Mouse (Mus musculus) liver, embryonic 13.5 days (tissue): ENCODE data around the gene Exd1. TPM values are rescaled to one million over a fixed set of nuclear protein-coding genes. Genes with fewer than 3 reads are reported as not detected.
A peak's percentile ranks its signal among the peaks of the same experiment; 100 is the strongest.

Experiments
- ATAC-seq: fragments of 200-750 bp; cut with Nextera tagmentation; 2 replicates; pipeline ENCODE4 v1.8.0; 2017; ENCODE audit warnings: low read depth, mild to moderate bottlenecking, moderate number of reproducible peaks, moderate library complexity
- DNase-seq: peaks from one replicate; pipeline ENCODE4 v3.0.0; 2022
- H3K27ac ChIP-seq: fragments of 300-500 bp; sonication (generic); 2 replicates; pipeline ENCODE4 v1.5.1; 2015; ENCODE audit warnings: moderate library complexity, mild to moderate bottlenecking, inconsistent platforms
- H3K27me3 ChIP-seq: fragments of 300-500 bp; sonication (generic); 2 replicates; pipeline ENCODE4 v1.6.1; 2015; ENCODE audit warnings: mild to moderate bottlenecking, inconsistent platforms
- H3K36me3 ChIP-seq: fragments of 300-500 bp; sonication (generic); 2 replicates; pipeline ENCODE4 v1.6.1; 2015; ENCODE audit warnings: mild to moderate bottlenecking, inconsistent platforms
- H3K4me1 ChIP-seq: fragments of 300-500 bp; sonication (generic); replicated peaks from 2 replicates; pipeline ENCODE4 v1.6.1; 2015; ENCODE audit warnings: inconsistent platforms
- H3K4me2 ChIP-seq: fragments of 300-500 bp; sonication (generic); 2 replicates; pipeline ENCODE4 v1.6.1; 2015; ENCODE audit warnings: inconsistent platforms, mild to moderate bottlenecking, moderate library complexity
- H3K4me3 ChIP-seq: fragments of 300-500 bp; sonication (generic); replicated peaks from 2 replicates; pipeline ENCODE4 v1.5.1; 2015; ENCODE audit warnings: mild to moderate bottlenecking, inconsistent platforms
- H3K9ac ChIP-seq: fragments of 300-500 bp; sonication (generic); 2 replicates; pipeline ENCODE4 v1.6.1; 2015; ENCODE audit warnings: mild to moderate bottlenecking, inconsistent platforms
- H3K9me3 ChIP-seq: fragments of 300-500 bp; sonication (generic); replicated peaks from 2 replicates; pipeline ENCODE4 v1.6.1; 2016; ENCODE audit warnings: inconsistent platforms
- WGBS: fragments of 180-500 bp; shearing (Covaris S2); methylation state at CpG from one replicate; pipeline ENCODE4 v1.1.7; 2015; ENCODE audit not compliant: insufficient replicate concordance; 5-methylcytosine and 5-hydroxymethylcytosine counted together
- polyA plus RNA-seq: library from polyadenylated mRNA; unstranded; fragments of >200 nt; fragmentation: Nextera tagmentation; extraction: Ambion mirVana; gene quantifications from 2 replicates; pipeline ENCODE4 v1.2.1, GENCODE M21; 2015

The Exd1 gene
- polyA plus RNA-seq, 1 experiment from 2014 or later = 0.38 TPM

DNA sequence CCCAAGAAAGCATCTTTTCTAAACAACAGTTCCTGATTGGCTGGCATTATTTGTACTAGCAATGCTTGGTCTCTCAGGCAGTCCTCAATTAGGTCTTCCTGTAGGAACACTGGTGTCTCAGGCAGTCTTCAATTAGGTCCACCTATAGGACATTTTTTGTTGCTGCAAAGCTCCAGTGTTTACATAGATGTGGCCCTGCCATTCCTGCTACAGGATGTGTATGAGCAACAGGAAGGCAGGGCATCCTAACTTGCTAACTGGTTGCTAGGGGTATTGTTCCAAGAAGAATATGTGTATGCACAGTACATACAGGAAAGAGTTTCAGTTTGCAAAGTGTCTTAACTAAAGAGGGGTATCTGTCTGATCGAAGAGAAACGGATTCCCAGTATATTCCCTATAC, 51.3 kb downstream of the Exd1 start:
- Histone ChIP-seq H3K36me3 (no peaks in the 10 kb centered on the region), H3K27me3 (no peaks in the 10 kb centered on the region), H3K9me3 (no peaks in the 10 kb centered on the region), H3K4me3 (no peak overlapping the region), H3K9ac (no peak overlapping the region), H3K4me2 (no peak overlapping the region), H3K4me1 (no peaks in the 10 kb centered on the region), H3K27ac (no peak overlapping the region)
- DNase-seq = no peak
- 89% methylated on average over 2 of the region's 2 CpGs for WGBS
- ATAC-seq = no peak

DNA sequence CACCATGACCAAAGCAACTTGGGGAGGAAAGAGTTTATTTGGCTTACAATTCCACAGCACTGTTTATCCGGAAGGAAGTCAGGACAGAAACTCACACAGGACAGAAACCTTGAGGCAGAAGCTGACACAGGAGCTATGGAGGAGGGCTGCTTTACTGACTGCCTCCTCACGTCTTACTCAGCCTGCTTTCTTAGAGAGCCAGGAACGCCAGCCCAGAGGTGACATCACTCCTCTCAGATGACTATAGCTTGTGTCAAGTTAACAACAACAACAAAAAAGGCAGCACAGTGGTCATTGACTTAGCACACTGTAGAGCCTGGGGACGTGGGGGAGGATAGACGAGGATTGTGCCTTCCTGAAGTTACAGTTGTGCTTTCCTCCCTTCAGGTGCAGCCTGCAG, 55.5 kb downstream of the Exd1 start:
- 43% methylated on average over 5 of the region's 5 CpGs for WGBS
- ATAC-seq = no peak
- no peak overlapping the region for H3K4me3 ChIP-seq

DNA sequence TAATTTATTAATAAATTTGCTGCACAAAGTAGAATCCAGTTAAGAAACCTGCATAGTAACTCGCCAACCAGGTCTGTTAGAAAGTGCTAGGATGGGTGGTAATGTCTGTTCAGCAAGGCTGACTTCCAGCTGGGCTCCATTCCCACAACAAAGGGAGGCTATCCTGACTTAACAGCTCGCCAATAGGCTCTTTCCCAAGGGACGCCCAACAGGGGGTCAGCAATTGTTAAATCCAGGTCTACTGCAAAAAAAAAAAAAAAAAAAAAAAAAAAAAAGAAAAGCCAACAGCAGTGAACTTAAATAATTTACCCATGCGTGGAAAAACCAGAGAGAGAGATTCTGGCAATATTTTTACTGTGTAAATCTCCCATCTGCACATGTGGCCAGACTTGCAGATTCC, 60.9 kb downstream of the Exd1 start:
- Histone ChIP-seq H3K9ac (no peak overlapping the region), H3K4me2 (no peak overlapping the region), H3K9me3 (no peaks in the 10 kb centered on the region), H3K4me3 (no peak overlapping the region), H3K4me1 (no peaks in the 10 kb centered on the region), H3K27ac (no peak overlapping the region), H3K36me3 (no peaks in the 10 kb centered on the region), H3K27me3 (no peaks in the 10 kb centered on the region)
- ATAC-seq (no peak), DNase-seq (no peak)
- 26% methylated on average over 4 of the region's 4 CpGs for whole genome bisulfite sequencing

More for the DNA sequence above, 55.5 kb downstream of the Exd1 start:
- H3K36me3 ChIP-seq = no peaks in the 10 kb centered on the region
- DNase-seq = no peak
- no peak overlapping the region for H3K9ac ChIP-seq
- no peaks in the 10 kb centered on the region for H3K4me1 ChIP-seq
- no peaks in the 10 kb centered on the region for H3K27me3 ChIP-seq
- no peaks in the 10 kb centered on the region for H3K9me3 ChIP-seq
- no peak overlapping the region for H3K27ac ChIP-seq
- H3K4me2 ChIP-seq = no peak overlapping the region

DNA sequence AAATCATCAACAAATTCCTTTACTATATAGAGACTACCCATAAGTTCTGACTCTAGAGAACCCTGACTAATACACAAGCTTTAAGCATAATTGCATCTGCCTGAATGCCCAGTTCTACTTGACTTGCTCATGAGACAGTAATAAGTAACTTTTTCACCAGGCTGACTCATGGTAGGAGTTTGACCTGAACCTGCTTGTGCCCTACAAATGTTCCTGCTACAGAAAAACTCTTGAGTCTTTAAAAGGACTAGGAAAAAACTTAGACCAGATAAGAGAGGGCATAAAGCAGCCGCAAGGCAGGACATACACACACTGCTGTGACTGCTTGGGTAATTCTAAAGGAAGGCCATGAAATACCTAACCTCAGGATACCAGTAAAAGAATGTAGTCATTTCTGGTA, 65.1 kb downstream of the Exd1 start:
- WGBS = 67% methylated on average over 1 of the region's 1 CpGs
- DNase-seq = no peak
- H3K4me2 ChIP-seq = no peak overlapping the region
- H3K4me1 ChIP-seq = peaks cover 17% of the 10 kb centered on the region
- no peaks in the 10 kb centered on the region for H3K27me3 ChIP-seq
- ATAC-seq = no peak
- H3K9me3 ChIP-seq = no peaks in the 10 kb centered on the region
- H3K36me3 ChIP-seq = no peaks in the 10 kb centered on the region
- no peak overlapping the region; the same call in 1 of the 2 replicates for H3K27ac ChIP-seq
- H3K4me3 ChIP-seq = no peak overlapping the region
- no peak overlapping the region for H3K9ac ChIP-seq

DNA sequence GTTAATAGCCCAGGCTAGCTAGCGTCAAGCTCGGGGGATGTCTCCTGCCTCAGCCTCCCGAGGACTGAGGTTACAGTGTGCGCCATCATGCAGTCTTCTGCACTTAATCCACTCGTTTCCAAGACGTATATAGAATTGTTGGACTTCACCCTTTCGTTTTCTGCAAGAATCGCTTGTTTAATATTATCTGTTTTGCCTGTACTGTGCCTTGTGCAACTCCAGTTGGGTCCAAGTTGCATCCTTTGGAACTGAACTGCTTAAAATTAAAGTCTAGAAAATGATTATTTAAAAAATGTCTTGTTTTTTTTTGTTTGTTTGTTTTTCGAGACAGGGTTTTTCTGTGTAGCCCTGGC, 69.1 kb downstream of the Exd1 start:
- Histone ChIP-seq H3K9me3 (no peaks in the 10 kb centered on the region), H3K4me1 (peaks cover 41% of the 10 kb centered on the region), H3K27ac (peak overlapping the region; percentile 99), H3K9ac (peak overlapping the region; percentile 81), H3K27me3 (no peaks in the 10 kb centered on the region), H3K4me2 (peak overlapping the region; percentile 92), H3K4me3 (peak overlapping the region; percentile 87), H3K36me3 (no peaks in the 10 kb centered on the region)
- no peak for ATAC-seq
- 6% methylated on average over 9 of the region's 9 CpGs for WGBS
- no peak for DNase-seq

DNA sequence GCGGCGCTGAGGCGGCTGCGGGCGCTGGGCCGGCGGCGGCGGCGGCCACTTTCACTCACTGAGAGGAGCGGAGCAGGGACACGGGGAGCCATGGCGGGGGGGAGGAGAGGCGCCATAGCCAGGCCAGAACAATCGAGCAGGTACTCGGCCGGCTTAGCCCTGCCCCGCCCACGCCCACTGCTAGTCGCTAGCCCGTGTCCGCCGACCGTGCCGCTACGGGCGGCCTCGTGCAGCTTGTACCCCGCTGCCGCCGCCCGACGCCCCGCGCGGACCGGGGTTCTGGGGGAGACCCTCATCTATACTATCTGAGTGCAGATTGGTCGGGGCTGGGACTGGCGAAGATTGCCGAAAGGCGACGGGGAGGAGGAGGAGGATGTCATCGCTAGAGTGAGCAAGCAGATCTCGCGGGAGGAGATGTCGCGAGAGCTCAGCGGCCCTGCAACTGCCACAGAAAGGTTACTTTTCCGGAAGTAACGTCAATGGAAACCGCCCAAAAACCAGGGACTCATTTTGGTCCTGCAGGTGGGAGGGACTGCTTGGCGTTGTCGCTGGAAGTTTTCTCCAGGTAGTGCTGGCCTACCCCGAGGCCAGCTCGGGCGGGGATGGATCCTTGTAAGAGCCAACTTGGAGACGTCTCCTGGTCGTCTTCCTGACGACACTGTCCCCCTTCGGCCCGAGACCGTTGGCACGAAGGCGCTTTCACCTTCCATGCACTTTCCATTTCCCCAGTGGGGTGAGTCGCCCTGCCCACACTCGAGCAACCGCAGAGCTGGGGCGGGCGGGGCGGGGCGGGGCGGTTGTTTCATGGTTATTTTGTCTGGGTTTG, 69.6 kb downstream of the Exd1 start, which contains the start of gene Ino80:
Ino80 (minus strand) TSS at position 117 of the 826 bp plus-strand sequence.
- H3K27me3 ChIP-seq = no peaks in the 10 kb centered on the region
- H3K4me1 ChIP-seq = peaks cover 43% of the 10 kb centered on the region
- H3K4me2 ChIP-seq = peak within 1 kb of the TSS; percentile 92
- ATAC-seq = peak; percentile 90
- H3K27ac ChIP-seq = peak within 1 kb of the TSS; percentile 99
- peaks cover 5% of the 10 kb centered on the region; the same call in 1 of the 2 replicates for H3K36me3 ChIP-seq
- peak within 1 kb of the TSS; percentile 93 for H3K9ac ChIP-seq
- no peaks in the 10 kb centered on the region for H3K9me3 ChIP-seq
- H3K4me3 ChIP-seq = peak within 1 kb of the TSS; percentile 87
- whole genome bisulfite sequencing = under 1% methylated on average over 72 of the region's 72 CpGs
- DNase-seq = peak; percentile 97

GRCm38 (mm10) chr2:119476621-119477391, 70.6 kb downstream of the Exd1 start:
- WGBS = under 1% methylated on average over 35 of the region's 44 CpGs
- H3K27me3 ChIP-seq = no peaks in the 10 kb centered on the region
- peak; percentile 28 for ATAC-seq

GRCm38 (mm10) chr2:119476166-119476565, 71.3 kb downstream of the Exd1 start:
- DNase-seq (no peak), ATAC-seq (no peak)
- H3K27ac ChIP-seq = peak overlapping the region; percentile 99; the same call in 1 of the 2 replicates
- no peaks in the 10 kb centered on the region for H3K9me3 ChIP-seq
- no peaks in the 10 kb centered on the region for H3K27me3 ChIP-seq
- peak overlapping the region; percentile 93 for H3K9ac ChIP-seq
- H3K36me3 ChIP-seq = peaks cover 11% of the 10 kb centered on the region; the same call in 1 of the 2 replicates
- peak overlapping the region; percentile 92 for H3K4me2 ChIP-seq
- H3K4me3 ChIP-seq = peak overlapping the region; percentile 87
- WGBS = 10% methylated on average over 7 of the region's 7 CpGs
- H3K4me1 ChIP-seq = peaks cover 43% of the 10 kb centered on the region

More at GRCm38 (mm10) chr2:119476621-119477391, 70.6 kb downstream of the Exd1 start:
- peak overlapping the region; percentile 99 for H3K27ac ChIP-seq
- peaks cover 11% of the 10 kb centered on the region; the same call in 1 of the 2 replicates for H3K36me3 ChIP-seq
- H3K4me1 ChIP-seq = peaks cover 43% of the 10 kb centered on the region
- peak overlapping the region; percentile 93 for H3K9ac ChIP-seq
- H3K4me2 ChIP-seq = peak overlapping the region; percentile 92
- peak overlapping the region; percentile 87 for H3K4me3 ChIP-seq
- DNase-seq = peak; percentile 67
- no peaks in the 10 kb centered on the region for H3K9me3 ChIP-seq

Other genes with a start within 250 kb of the Exd1 start
- 1.7 and 1.9 TPM in 2 replicates for gene Dll4, start 221.8 kb downstream of the Exd1 start, polyA plus RNA-seq
- 1.0 and 2.0 TPM in 2 replicates for gene Chac1, start 196.4 kb downstream of the Exd1 start, polyA plus RNA-seq
- 2.0 TPM in 2 replicates for gene Ino80, start 69.9 kb downstream of the Exd1 start, polyA plus RNA-seq
- gene Chp1, start 70 bp upstream of the Exd1 start, polyA plus RNA-seq = 47.3 and 54.2 TPM in 2 replicates
- gene Nusap1, start 70.7 kb upstream of the Exd1 start, polyA plus RNA-seq = 90.6 and 119 TPM in 2 replicates
- 42.8 and 50.4 TPM in 2 replicates for gene Oip5, start 70.8 kb upstream of the Exd1 start, polyA plus RNA-seq
- 44.6 and 52.0 TPM in 2 replicates for gene Ndufaf1, start 115.2 kb upstream of the Exd1 start, polyA plus RNA-seq
- 18.3 and 23.8 TPM in 2 replicates for gene Rtf1, start 127.4 kb upstream of the Exd1 start, polyA plus RNA-seq
- gene Itpka, start 194.7 kb upstream of the Exd1 start, polyA plus RNA-seq = 2.3 and 2.9 TPM in 2 replicates
- gene Ltk, start 212.8 kb upstream of the Exd1 start, polyA plus RNA-seq = 0.08 TPM in 1 of 2 replicates, not detected in the other
- gene Rpap1, start 239.9 kb upstream of the Exd1 start, polyA plus RNA-seq = 10.2 and 11.9 TPM in 2 replicates